Mouse (Mus musculus) ES-Bruce4 (cell line): ENCODE results near the gene Osbpl11.

Experiments used
- CTCF ChIP-seq: IDR thresholded peaks from one replicate; pipeline ENCODE4 v1.8.1; 2011; ENCODE audit warnings: low read depth, low read length
- EP300 ChIP-seq: IDR thresholded peaks from 2 replicates; pipeline ENCODE4 v1.6.1; 2011; ENCODE audit warnings: low read depth, low read length; ENCODE audit not compliant: insufficient read depth
- POLR2A ChIP-seq: IDR thresholded peaks from one replicate; pipeline ENCODE4 v1.8.1; 2011; ENCODE audit warnings: low read length; ENCODE audit not compliant: insufficient read depth

DNA sequence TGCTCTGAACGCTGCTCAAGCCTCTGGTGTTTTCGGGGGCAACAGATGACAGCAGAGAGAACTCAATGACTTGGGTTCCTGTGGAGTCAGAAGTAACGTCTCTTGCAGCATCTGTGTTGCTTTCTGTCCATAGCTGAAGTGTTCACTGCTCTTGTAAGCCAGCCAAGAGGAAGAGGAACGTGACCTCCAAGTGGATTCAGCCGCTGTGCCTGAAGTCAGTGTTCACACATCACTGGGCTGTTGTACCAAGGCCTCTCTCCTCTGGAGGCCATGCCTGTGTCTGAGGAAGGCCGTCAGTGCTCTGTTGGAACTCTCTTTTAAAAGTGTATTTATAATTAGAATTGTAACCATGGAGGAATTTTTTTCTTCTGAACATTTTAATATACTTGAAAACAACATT is 57.2 kb downstream of the Osbpl11 start:
- TF ChIP-seq CTCF = no peak
- TF ChIP-seq EP300 = no peak
- no peak for TF ChIP-seq POLR2A
